Mouse (Mus musculus) neural tube, embryonic 13.5 days (tissue): ENCODE measurements around the gene Enho. TPM values are rescaled to one million over a fixed set of nuclear protein-coding genes. Genes with fewer than 3 reads are reported as not detected.
"Not testable (repeated sequence)": the region's sequence is repeated elsewhere in the genome, so short reads cannot be mapped to it uniquely, and the experiment has no call there.

Experiments
- ATAC-seq: fragments of 200-750 bp; cut with Nextera tagmentation; 2 replicates; pipeline ENCODE4 v1.8.0; 2017; ENCODE audit warnings: low read depth, mild to moderate bottlenecking, moderate TSS enrichment, moderate library complexity
- H3K27ac ChIP-seq: fragments of 300-500 bp; sonication (generic); replicated peaks from 2 replicates; pipeline ENCODE4 v1.5.1; 2015; ENCODE audit warnings: moderate library complexity, mild to moderate bottlenecking, inconsistent platforms
- H3K27me3 ChIP-seq: fragments of 300-500 bp; sonication (generic); 2 replicates; pipeline ENCODE4 v1.6.1; 2015; ENCODE audit warnings: mild to moderate bottlenecking, inconsistent platforms
- H3K36me3 ChIP-seq: fragments of 300-500 bp; sonication (generic); 2 replicates; pipeline ENCODE4 v1.6.1; 2015; ENCODE audit warnings: mild to moderate bottlenecking, inconsistent platforms
- H3K4me1 ChIP-seq: fragments of 300-500 bp; sonication (generic); replicated peaks from 2 replicates; pipeline ENCODE4 v1.6.1; 2015; ENCODE audit warnings: inconsistent platforms
- H3K4me2 ChIP-seq: fragments of 300-500 bp; sonication (generic); 2 replicates; pipeline ENCODE4 v1.6.1; 2015; ENCODE audit warnings: inconsistent platforms, mild to moderate bottlenecking, moderate library complexity
- H3K4me3 ChIP-seq: fragments of 300-500 bp; sonication (generic); 2 replicates; pipeline ENCODE4 v1.5.1; 2015; ENCODE audit warnings: mild to moderate bottlenecking, inconsistent platforms
- H3K9ac ChIP-seq: fragments of 300-500 bp; sonication (generic); 2 replicates; pipeline ENCODE4 v1.6.1; 2015; ENCODE audit warnings: moderate library complexity, mild to moderate bottlenecking, inconsistent platforms
- H3K9me3 ChIP-seq: fragments of 300-500 bp; sonication (generic); 2 replicates; pipeline ENCODE4 v1.6.1; 2016; ENCODE audit warnings: inconsistent platforms
- WGBS: fragments of 180-500 bp; shearing (Covaris S2); methylation state at CpG from one replicate; pipeline ENCODE4 v1.1.7; 2015; 5-methylcytosine and 5-hydroxymethylcytosine counted together
- polyA plus RNA-seq: library from polyadenylated mRNA; unstranded; fragments of >200 nt; fragmentation: Nextera tagmentation; extraction: Ambion mirVana; gene quantifications from 2 replicates; pipeline ENCODE4 v1.2.1, GENCODE M21; 2015

The Enho gene
- polyA plus RNA-seq, result 79.3 and 81.9 TPM in 2 replicates

DNA sequence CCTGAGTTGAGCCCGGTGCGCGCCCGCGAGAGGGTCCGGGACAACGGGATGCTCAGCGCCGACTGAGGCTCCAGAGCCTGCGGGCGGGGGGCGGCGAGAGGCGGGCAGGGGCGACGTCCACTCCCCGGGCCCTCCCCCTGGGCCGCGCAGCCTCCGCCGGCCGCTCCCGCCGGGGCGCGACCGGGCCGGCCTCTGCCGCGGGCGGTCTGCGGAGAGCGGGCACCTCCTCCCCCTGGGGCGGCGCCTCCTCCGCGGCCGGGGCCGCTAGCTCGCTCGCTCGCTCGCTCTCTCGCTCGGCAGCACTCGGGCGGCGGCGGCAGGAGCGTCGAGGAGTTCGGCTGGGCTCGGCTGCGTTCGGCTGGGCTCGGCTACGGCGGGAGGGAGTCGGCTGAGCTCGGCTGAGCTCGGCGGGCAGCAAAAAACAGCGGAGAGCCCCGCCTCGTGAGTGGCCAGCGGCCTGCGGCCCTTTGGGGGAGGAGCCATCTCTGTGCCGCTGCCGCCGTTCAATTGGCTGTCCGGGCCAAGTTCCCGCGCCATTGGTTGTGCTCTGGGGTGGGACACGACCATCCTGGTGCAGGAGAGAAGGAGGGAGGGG lies at the start of gene Enho:
Gene Enho, minus strand, starts transcription at position 412 of the 595 bp plus-strand sequence.
- Histone ChIP-seq H3K27ac (peak within 1 kb of the TSS; percentile 93), H3K4me2 (peak within 1 kb of the TSS; percentile 69), H3K4me1 (peaks cover 61% of the 10 kb centered on the region), H3K36me3 (peaks cover 11% of the 10 kb centered on the region), H3K4me3 (peak within 1 kb of the TSS; percentile 73), H3K9me3 (no peaks in the 10 kb centered on the region), H3K9ac (peak within 1 kb of the TSS; percentile 95), H3K27me3 (no peaks in the 10 kb centered on the region)
- 0% methylated on average over 53 of the region's 74 CpGs for WGBS
- peak; percentile 88 for ATAC-seq

DNA sequence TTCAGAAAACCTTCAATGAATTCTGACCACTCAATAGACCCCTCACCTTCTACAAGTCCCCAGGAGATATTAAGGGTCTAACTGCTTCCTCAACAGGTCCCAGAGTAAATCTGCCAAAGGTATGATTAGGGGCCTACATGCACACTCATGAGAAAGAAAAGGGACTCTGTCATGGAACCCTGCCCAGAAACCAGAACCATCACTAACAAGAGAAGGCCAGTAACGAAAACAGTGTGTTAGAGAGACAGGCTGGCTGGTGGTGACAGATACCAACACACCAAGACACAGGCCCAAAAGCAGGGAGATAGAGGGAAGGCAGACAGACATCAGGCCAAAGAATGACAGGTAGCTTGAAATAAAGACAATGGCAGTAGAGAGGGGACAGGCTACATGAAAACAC lies 48.4 kb upstream of the Enho start:
- H3K9ac ChIP-seq, H3K27me3 ChIP-seq, H3K4me2 ChIP-seq, H3K9me3 ChIP-seq, H3K36me3 ChIP-seq, ATAC-seq, H3K4me3 ChIP-seq: not testable (repeated sequence)
- peak overlapping the region; percentile 74; the same call in 1 of the 2 replicates for H3K27ac ChIP-seq
- H3K4me1 ChIP-seq, result peaks cover 26% of the 10 kb centered on the region
- WGBS, result 29% methylated on average over 1 of the region's 1 CpGs

DNA sequence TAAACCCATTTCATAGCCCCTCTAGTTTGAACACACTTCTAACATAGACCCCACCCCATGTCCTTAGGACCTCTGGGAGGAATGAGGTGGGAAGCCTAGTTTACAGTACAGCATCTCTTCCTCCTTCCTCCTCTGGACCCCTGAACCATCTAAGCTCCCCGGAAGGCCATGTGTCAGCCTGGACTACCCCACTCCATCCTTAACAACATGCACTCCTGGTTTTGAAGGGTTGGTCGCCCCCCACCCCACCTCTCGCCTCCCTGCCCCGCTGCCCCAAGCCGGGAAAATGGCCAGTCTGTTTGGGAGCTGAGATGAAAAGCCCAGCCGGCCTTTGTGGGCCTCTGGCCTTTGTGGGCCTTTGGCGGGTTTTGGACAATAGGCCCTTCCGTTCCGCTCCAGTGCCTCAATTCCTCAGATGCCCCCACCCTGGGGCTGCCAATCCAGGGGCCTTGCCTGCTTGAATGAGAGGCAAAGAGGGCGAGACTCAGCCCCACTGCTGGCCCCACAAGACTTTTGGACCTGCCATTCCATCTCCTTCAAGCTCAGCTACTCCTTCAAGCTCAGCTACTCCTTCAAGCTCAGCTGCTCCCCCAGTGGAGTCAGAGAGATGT lies 45.9 kb upstream of the Enho start:
- Histone ChIP-seq H3K4me1 (peaks cover 36% of the 10 kb centered on the region), H3K27ac (peak overlapping the region; percentile 52)
- H3K9me3 ChIP-seq, H3K4me2 ChIP-seq, H3K27me3 ChIP-seq, H3K9ac ChIP-seq, ATAC-seq, H3K36me3 ChIP-seq, H3K4me3 ChIP-seq: not testable (repeated sequence)
- 15% methylated on average over 9 of the region's 10 CpGs for WGBS

DNA sequence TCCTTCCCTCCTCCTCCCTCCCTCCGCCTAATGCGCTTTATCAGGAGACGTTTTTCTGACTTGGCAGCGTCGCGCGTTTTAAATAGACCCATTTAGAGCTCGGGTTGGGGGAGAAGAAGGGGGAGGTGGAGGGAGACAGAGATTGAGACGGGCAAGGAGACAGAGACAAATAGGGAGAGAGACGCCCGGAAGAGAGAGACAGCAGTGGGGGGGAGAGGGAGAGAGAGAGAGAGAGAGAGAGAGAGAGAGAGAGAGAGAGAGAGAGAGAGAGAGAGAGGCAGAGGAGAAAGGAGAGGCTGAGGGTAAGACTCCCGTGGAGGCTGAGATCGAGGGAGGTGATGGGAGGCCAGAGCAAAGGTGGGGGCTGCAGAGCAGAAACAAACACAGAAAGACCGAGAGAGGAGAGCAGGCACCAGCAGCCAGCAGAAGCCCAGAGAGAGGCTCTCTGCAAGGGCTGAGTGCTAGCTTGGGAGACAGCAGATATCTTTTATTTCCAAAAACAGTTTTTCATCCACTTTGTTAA lies 44.9 kb upstream of the Enho start:
- peak; percentile 20 for ATAC-seq
- H3K27ac ChIP-seq, result peak overlapping the region; percentile 65; the same call in 1 of the 2 replicates
- peaks cover 44% of the 10 kb centered on the region for H3K4me1 ChIP-seq
- H3K4me2 ChIP-seq, result peak overlapping the region; percentile 43
- H3K27me3 ChIP-seq, H3K36me3 ChIP-seq, H3K9ac ChIP-seq, H3K4me3 ChIP-seq, H3K9me3 ChIP-seq: not testable (repeated sequence)
- 0% methylated on average over 11 of the region's 14 CpGs for WGBS

DNA sequence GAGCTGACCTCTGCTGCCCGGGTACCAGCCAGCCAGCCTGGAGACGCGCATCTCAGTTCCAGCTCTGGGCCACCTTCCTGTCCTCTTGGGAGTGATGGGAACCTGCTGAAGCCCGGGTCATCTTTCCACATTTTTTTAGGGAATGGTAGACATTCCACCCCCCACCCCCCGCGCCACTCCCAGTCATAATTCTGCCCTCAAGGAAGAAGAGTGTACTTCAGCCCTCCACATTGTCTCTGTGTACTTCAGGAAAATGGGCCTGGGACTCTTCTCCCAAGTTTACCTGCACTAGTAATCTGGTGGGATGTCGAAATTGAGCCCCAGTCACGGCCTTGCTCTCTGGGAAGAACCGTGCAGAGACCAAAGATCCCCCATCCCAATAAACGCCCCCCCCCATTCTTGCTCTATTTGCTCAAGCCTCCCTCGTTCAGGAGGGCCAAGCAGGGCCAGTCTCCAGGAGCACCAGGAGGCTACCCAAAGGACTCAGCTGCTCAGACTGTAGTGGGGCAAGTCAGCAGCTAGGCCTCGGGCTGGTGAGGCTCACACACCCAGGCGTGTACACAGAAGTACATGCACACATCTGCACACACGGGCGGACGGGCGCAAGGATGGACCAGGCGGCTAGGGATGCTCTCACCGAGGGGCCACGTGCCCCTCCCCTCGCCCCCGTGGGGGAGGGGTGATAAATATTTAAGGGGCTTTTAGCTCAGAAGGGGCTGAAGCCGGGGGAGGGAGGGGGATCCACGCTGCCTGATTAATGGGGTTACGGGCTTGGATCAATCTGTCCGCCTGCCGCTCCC lies 44.2 kb upstream of the Enho start:
- WGBS, result 3% methylated on average over 23 of the region's 27 CpGs
- not testable (repeated sequence) for H3K36me3 ChIP-seq, H3K9me3 ChIP-seq, H3K27me3 ChIP-seq
- Histone ChIP-seq H3K4me1 (peaks cover 51% of the 10 kb centered on the region), H3K4me3 (peak overlapping the region; percentile 10; the same call in 1 of the 2 replicates), H3K4me2 (peak overlapping the region; percentile 43), H3K27ac (peak overlapping the region; percentile 82), H3K9ac (0 out of 2 replicates have a peak overlapping the region, but pooled peaks have one; percentile 41)
- ATAC-seq, result peak; percentile 36

DNA sequence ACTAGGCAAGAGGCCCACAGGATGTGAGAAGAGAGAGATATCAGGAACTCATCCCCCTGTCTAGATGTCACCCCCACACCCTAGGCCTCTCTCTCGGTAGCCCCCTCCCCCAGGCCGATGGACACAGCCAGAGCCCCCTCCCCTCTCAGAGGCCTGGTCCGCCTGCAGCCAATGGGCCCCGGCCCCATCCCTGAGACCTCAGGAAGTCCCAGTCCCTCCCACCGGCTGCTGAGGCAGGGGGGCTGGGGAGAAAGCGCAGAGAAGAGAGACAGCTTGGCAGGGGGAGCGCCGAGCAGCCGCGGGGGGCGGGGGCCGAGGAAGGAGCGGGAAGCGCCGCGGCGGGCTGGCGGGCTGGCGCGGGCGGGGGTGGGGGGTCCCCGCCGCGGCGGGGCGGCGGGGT lies 43.2 kb upstream of the Enho start:
- H3K27me3 ChIP-seq, H3K9me3 ChIP-seq, H3K9ac ChIP-seq, H3K36me3 ChIP-seq: not testable (repeated sequence)
- peak; percentile 17 for ATAC-seq
- Histone ChIP-seq H3K4me3 (peak overlapping the region; percentile 21), H3K4me1 (peaks cover 53% of the 10 kb centered on the region), H3K4me2 (peak overlapping the region; percentile 47), H3K27ac (peak overlapping the region; percentile 77; the same call in 1 of the 2 replicates)
- 3% methylated on average over 15 of the region's 27 CpGs for WGBS

DNA sequence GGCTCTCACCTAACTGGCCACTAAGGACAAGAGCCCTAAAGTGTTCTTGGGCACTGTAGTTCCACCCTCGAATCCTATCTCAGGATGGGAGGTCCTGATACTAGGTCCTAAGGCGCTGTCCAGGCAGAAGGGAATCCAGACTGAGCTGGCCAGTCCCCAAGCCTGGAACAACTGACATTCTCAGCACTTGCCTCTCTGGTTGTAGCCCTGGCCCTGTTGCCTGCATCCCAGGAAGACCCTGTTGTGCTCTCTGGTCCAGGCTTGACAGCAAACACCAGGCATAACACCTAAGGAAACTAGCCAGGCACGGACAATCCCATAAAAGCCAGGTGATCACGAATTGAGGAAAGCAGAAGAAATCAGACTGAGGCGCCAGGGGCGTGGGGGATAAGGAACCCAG lies 42.7 kb upstream of the Enho start:
- no peak for ATAC-seq
- Histone ChIP-seq H3K9ac (peak overlapping the region; percentile 49), H3K27me3 (no peaks in the 10 kb centered on the region), H3K4me2 (peak overlapping the region; percentile 47), H3K36me3 (no peaks in the 10 kb centered on the region), H3K4me3 (no peak overlapping the region), H3K27ac (peak overlapping the region; percentile 77), H3K4me1 (peaks cover 58% of the 10 kb centered on the region), H3K9me3 (no peaks in the 10 kb centered on the region)
- 23% methylated on average over 6 of the region's 6 CpGs for WGBS

DNA sequence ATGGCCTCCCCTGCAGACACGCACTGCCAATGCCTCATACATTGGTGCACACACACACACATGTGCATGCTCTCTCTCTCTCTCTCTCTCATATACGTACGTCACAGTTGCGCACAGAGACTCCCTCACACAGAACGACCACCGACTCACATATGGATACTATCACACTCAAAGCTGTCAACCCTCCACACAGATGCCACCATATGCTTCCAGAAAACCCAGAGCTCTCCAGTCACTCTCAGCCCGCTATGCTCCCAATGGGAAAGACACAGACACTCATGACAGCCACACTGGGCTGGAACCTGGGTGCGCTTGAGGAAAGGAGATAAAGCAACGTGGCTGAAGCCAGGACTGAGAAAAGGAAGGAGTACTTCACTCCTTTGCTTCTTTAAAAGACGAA lies 41.8 kb upstream of the Enho start:
- no peak overlapping the region for H3K4me3 ChIP-seq
- ATAC-seq, result no peak
- no peaks in the 10 kb centered on the region for H3K36me3 ChIP-seq
- H3K9me3 ChIP-seq, result no peaks in the 10 kb centered on the region
- H3K4me2 ChIP-seq, result no peak overlapping the region
- H3K27me3 ChIP-seq, result no peaks in the 10 kb centered on the region
- peaks cover 67% of the 10 kb centered on the region for H3K4me1 ChIP-seq
- peak overlapping the region; percentile 49; the same call in 1 of the 2 replicates for H3K9ac ChIP-seq
- WGBS, result 56% methylated on average over 10 of the region's 10 CpGs
- H3K27ac ChIP-seq, result peak overlapping the region; percentile 77

DNA sequence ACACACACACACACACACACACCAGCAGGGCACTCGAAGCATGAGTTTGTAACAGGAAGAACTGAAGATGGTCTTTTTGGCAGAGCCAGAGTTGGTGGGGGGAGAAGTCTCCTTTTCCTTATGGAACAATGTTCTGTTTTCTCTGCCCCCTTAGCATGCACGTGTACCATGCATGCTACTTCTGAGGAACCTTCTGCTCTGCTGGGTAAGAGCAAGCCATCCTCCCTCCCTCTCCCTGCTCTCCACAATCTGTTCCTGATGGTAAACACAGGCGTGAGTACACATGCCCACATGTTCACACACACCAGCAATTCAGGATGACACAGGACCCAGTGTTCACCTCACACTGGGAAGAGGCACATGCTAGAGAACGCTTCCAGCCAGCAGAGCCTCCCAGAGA lies 41.1 kb upstream of the Enho start:
- Histone ChIP-seq H3K27me3 (no peaks in the 10 kb centered on the region), H3K4me3 (no peak overlapping the region), H3K4me1 (peaks cover 70% of the 10 kb centered on the region), H3K9me3 (no peaks in the 10 kb centered on the region), H3K27ac (no peak overlapping the region), H3K36me3 (no peaks in the 10 kb centered on the region), H3K4me2 (no peak overlapping the region), H3K9ac (no peak overlapping the region)
- WGBS, result 61% methylated on average over 4 of the region's 4 CpGs
- no peak for ATAC-seq

DNA sequence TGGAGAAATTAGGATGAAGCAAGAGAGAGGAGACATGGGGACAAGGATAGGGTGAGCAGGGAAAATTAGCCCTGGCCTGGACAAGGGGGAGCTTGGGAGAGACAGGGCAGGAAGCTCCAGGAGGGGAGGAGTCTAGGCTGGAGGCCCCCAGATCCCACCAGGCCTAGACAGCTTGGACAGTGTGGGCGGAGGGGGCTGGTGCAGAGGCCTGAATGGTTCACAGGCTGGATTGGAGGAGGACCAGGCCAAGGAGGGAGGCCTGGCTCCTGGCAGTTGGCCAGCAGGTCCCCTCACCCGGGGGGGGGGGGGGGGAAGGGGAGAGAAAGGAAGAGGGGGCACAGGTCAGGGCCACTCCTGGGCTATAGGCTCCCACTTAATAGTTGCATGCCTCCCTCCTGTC lies 39.2 kb upstream of the Enho start:
- no peaks in the 10 kb centered on the region for H3K36me3 ChIP-seq
- peak overlapping the region; percentile 45; the same call in 1 of the 2 replicates for H3K9ac ChIP-seq
- no peak overlapping the region for H3K4me3 ChIP-seq
- H3K9me3 ChIP-seq, result no peaks in the 10 kb centered on the region
- H3K4me2 ChIP-seq, result no peak overlapping the region
- no peak for ATAC-seq
- H3K27ac ChIP-seq, result peak overlapping the region; percentile 65
- 44% methylated on average over 2 of the region's 2 CpGs for WGBS
- no peaks in the 10 kb centered on the region for H3K27me3 ChIP-seq
- peaks cover 83% of the 10 kb centered on the region for H3K4me1 ChIP-seq

DNA sequence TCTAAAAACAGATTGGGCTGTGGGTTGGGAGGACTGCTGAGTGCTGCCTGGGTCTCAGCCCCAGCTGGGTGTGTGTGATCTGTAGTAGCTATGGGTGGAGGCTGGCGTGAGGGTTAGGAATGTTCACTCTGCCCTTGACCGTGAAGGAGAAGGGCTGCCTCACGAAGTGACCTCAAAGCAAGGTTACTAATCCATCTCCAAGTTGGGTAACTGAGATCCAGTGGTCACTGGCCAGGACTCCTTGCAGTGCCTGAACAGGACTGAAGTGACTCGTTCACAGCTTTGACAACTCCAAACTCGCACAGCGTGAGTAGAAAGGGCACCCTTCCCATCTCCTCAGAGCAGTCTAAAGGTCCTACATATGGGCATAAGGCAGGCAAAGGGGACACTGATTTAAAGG lies 38.7 kb upstream of the Enho start:
- H3K4me1 ChIP-seq, result peaks cover 84% of the 10 kb centered on the region
- 77% methylated on average over 6 of the region's 6 CpGs for WGBS

More for the DNA sequence above, 38.7 kb upstream of the Enho start:
- H3K36me3 ChIP-seq, result no peaks in the 10 kb centered on the region
- H3K4me2 ChIP-seq, result no peak overlapping the region
- H3K4me3 ChIP-seq, result no peak overlapping the region
- H3K9me3 ChIP-seq, result no peaks in the 10 kb centered on the region
- H3K27me3 ChIP-seq, result no peaks in the 10 kb centered on the region
- H3K27ac ChIP-seq, result peak overlapping the region; percentile 65; the same call in 1 of the 2 replicates
- ATAC-seq, result no peak
- peak overlapping the region; percentile 45; the same call in 1 of the 2 replicates for H3K9ac ChIP-seq
